Mouse (Mus musculus): ENCODE results near the gene Sohlh1. TPM values are rescaled to one million over a fixed set of nuclear protein-coding genes. Genes with fewer than 3 reads are reported as not detected.

The Sohlh1 gene
- polyA plus RNA-seq (2014; fragmentation: Nextera tagmentation; extraction: Ambion mirVana), result not detected in 2 replicates

- Histone ChIP-seq H3K27ac (ENCODE audit: low read depth, low read length) (no peak within 1 kb of the TSS), H3K4me2 (ENCODE audit: low read depth, low read length) (no peak within 1 kb of the TSS), H3K36me3 (ENCODE audit: control insufficient read depth, insufficient read depth, low read length) (no peaks in the 10 kb centered on the region), H3K9ac (replicated peaks; ENCODE audit: low read depth, low read length) (no peak within 1 kb of the TSS), H3K4me1 (ENCODE audit: control insufficient read depth, insufficient read depth, low read length) (no peaks in the 10 kb centered on the region), H3K9me3 (ENCODE audit: control insufficient read depth, low read length) (no peaks in the 10 kb centered on the region), H3K4me3 (ENCODE audit: low read depth, low read length) (no peak within 1 kb of the TSS), H3K27me3 (ENCODE audit: control insufficient read depth, insufficient read depth, low read length) (no peaks in the 10 kb centered on the region)
- 78% methylated on average over 12 of the region's 16 CpGs for WGBS
- no peak for ATAC-seq (ENCODE audit: low read depth)
These were observed at the start of gene Sohlh1 for GRCm38 (mm10) chr2:25847226-25847625. Gene Sohlh1 (minus strand): TSS chr2:25847248.

DNA sequence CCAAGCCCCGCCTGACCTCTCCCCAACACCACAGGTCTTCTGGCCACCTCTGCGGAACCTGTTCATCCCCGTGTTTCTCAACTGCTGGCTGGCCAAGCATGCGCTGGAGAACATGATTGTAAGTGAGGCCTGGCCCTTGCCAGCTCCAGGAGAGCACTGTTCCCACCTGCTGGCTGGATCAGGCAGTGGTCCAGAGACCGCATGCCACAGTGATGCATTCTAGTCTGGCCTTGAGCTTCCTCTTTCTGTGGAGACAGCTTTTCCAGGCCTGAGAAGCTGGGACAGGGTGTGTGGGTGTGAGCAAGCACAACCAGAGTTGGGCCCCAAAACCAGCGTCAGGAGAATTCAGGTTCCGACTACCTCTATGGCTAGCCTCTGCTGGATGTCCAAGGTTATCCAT, 45.4 kb upstream of the Sohlh1 start:
- H3K9me3 ChIP-seq (ENCODE audit: control insufficient read depth, low read length), result no peaks in the 10 kb centered on the region
- no peaks in the 10 kb centered on the region for H3K36me3 ChIP-seq (ENCODE audit: control insufficient read depth, insufficient read depth, low read length)
- no peak overlapping the region for H3K27ac ChIP-seq (ENCODE audit: low read depth, low read length)
- H3K4me1 ChIP-seq (ENCODE audit: control insufficient read depth, insufficient read depth, low read length), result no peaks in the 10 kb centered on the region
- H3K4me3 ChIP-seq (ENCODE audit: low read depth, low read length), result no peak overlapping the region
- H3K27me3 ChIP-seq (ENCODE audit: control insufficient read depth, insufficient read depth, low read length), result no peaks in the 10 kb centered on the region
- no peak overlapping the region for H3K9ac ChIP-seq (replicated peaks; ENCODE audit: low read depth, low read length)
- H3K4me2 ChIP-seq (ENCODE audit: low read depth, low read length), result no peak overlapping the region
- ATAC-seq (ENCODE audit: low read depth), result no peak
- WGBS, result 86% methylated on average over 7 of the region's 7 CpGs

- Histone ChIP-seq H3K9me3 (ENCODE audit: control insufficient read depth, low read length) (no peaks in the 10 kb centered on the region), H3K4me1 (ENCODE audit: control insufficient read depth, insufficient read depth, low read length) (no peaks in the 10 kb centered on the region), H3K36me3 (ENCODE audit: control insufficient read depth, insufficient read depth, low read length) (no peaks in the 10 kb centered on the region), H3K4me2 (ENCODE audit: low read depth, low read length) (no peak overlapping the region), H3K27me3 (ENCODE audit: control insufficient read depth, insufficient read depth, low read length) (no peaks in the 10 kb centered on the region), H3K27ac (ENCODE audit: low read depth, low read length) (no peak overlapping the region), H3K9ac (replicated peaks; ENCODE audit: low read depth, low read length) (no peak overlapping the region), H3K4me3 (ENCODE audit: low read depth, low read length) (no peak overlapping the region)
- 54% methylated on average over 5 of the region's 5 CpGs for WGBS
- no peak for ATAC-seq (ENCODE audit: low read depth)
These were observed 41.1 kb upstream of the Sohlh1 start for GRCm38 (mm10) chr2:25888144-25888543.

DNA sequence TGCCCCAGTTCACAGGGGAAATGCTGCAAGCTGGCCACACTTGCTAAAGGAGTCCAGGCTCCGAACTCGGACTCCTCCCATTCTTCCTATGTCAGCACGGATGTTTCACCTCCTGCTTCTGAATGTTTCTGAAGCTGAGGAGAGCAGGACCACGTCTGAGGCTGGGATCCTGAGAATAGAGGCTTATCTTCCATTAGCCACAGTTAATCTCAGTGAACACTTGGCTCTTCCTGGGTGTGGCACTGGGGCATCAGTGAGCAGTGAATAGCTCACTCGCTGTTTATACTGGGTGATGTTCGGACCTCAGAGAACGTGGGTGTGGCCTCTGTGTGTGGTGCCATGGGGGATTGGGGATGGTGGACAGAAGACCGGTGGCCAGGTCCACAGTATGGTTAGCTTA, 40.2 kb upstream of the Sohlh1 start:
- ATAC-seq (ENCODE audit: low read depth), result no peak
- 70% methylated on average over 8 of the region's 8 CpGs for WGBS
- no peak overlapping the region for H3K4me3 ChIP-seq (ENCODE audit: low read depth, low read length)

GRCm38 (mm10) chr2:25884756-25885155, 37.7 kb upstream of the Sohlh1 start:
- no peak for ATAC-seq (ENCODE audit: low read depth)
- no peaks in the 10 kb centered on the region for H3K9me3 ChIP-seq (ENCODE audit: control insufficient read depth, low read length)
- no peak overlapping the region for H3K27ac ChIP-seq (ENCODE audit: low read depth, low read length)
- no peaks in the 10 kb centered on the region for H3K27me3 ChIP-seq (ENCODE audit: control insufficient read depth, insufficient read depth, low read length)
- H3K4me1 ChIP-seq (ENCODE audit: control insufficient read depth, insufficient read depth, low read length), result no peaks in the 10 kb centered on the region
- WGBS, result 78% methylated on average over 3 of the region's 3 CpGs
- no peaks in the 10 kb centered on the region for H3K36me3 ChIP-seq (ENCODE audit: control insufficient read depth, insufficient read depth, low read length)
- H3K4me2 ChIP-seq (ENCODE audit: low read depth, low read length), result no peak overlapping the region
- H3K4me3 ChIP-seq (ENCODE audit: low read depth, low read length), result no peak overlapping the region
- no peak overlapping the region for H3K9ac ChIP-seq (replicated peaks; ENCODE audit: low read depth, low read length)

More for the DNA sequence above, 40.2 kb upstream of the Sohlh1 start:
- no peaks in the 10 kb centered on the region for H3K36me3 ChIP-seq (ENCODE audit: control insufficient read depth, insufficient read depth, low read length)
- no peaks in the 10 kb centered on the region for H3K9me3 ChIP-seq (ENCODE audit: control insufficient read depth, low read length)
- H3K4me2 ChIP-seq (ENCODE audit: low read depth, low read length), result no peak overlapping the region
- H3K9ac ChIP-seq (replicated peaks; ENCODE audit: low read depth, low read length), result no peak overlapping the region
- no peaks in the 10 kb centered on the region for H3K4me1 ChIP-seq (ENCODE audit: control insufficient read depth, insufficient read depth, low read length)
- H3K27ac ChIP-seq (ENCODE audit: low read depth, low read length), result no peak overlapping the region
- H3K27me3 ChIP-seq (ENCODE audit: control insufficient read depth, insufficient read depth, low read length), result no peaks in the 10 kb centered on the region

DNA sequence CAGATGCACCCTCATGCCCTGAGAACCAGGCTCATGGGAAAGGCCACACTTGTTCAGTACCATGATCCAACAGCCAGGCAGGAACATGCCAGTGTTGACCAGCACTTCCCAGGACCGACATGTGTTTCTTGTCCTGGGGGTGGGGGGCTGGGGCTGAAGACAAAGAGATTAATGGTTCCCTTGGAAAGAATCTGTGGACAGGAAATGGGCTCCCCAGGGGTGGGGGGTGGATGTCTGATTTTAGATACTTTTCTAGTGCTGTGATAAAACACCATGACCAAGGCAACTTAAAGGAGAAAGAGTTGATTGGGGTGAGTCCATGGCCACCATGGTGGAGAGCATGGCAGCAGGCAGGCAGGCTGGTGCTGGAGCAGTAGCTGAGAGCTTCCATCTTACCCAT, 35.2 kb upstream of the Sohlh1 start:
- H3K36me3 ChIP-seq (ENCODE audit: control insufficient read depth, insufficient read depth, low read length), result no peaks in the 10 kb centered on the region
- 50% methylated on average over 1 of the region's 1 CpGs for WGBS
- no peak overlapping the region for H3K9ac ChIP-seq (replicated peaks; ENCODE audit: low read depth, low read length)
- no peak overlapping the region for H3K27ac ChIP-seq (ENCODE audit: low read depth, low read length)
- H3K4me3 ChIP-seq (ENCODE audit: low read depth, low read length), result no peak overlapping the region
- no peaks in the 10 kb centered on the region for H3K9me3 ChIP-seq (ENCODE audit: control insufficient read depth, low read length)
- H3K27me3 ChIP-seq (ENCODE audit: control insufficient read depth, insufficient read depth, low read length), result 0 out of 2 replicates have a peak, but pooled peaks cover 2% of the 10 kb centered on the region
- ATAC-seq (ENCODE audit: low read depth), result no peak
- H3K4me2 ChIP-seq (ENCODE audit: low read depth, low read length), result no peak overlapping the region
- no peaks in the 10 kb centered on the region for H3K4me1 ChIP-seq (ENCODE audit: control insufficient read depth, insufficient read depth, low read length)

- H3K4me1 ChIP-seq (ENCODE audit: control insufficient read depth, insufficient read depth, low read length), result no peaks in the 10 kb centered on the region
- H3K4me2 ChIP-seq (ENCODE audit: low read depth, low read length), result 0 out of 2 replicates have a peak overlapping the region, but pooled peaks have one; percentile 65
- no peaks in the 10 kb centered on the region for H3K36me3 ChIP-seq (ENCODE audit: control insufficient read depth, insufficient read depth, low read length)
- no peaks in the 10 kb centered on the region for H3K9me3 ChIP-seq (ENCODE audit: control insufficient read depth, low read length)
- 85% methylated on average over 4 of the region's 4 CpGs for WGBS
- no peak overlapping the region for H3K27ac ChIP-seq (ENCODE audit: low read depth, low read length)
- no peak overlapping the region for H3K4me3 ChIP-seq (ENCODE audit: low read depth, low read length)
- no peak for ATAC-seq (ENCODE audit: low read depth)
- H3K27me3 ChIP-seq (ENCODE audit: control insufficient read depth, insufficient read depth, low read length), result 0 out of 2 replicates have a peak, but pooled peaks cover 2% of the 10 kb centered on the region
- H3K9ac ChIP-seq (replicated peaks; ENCODE audit: low read depth, low read length), result 0 out of 2 replicates have a peak overlapping the region, but pooled peaks have one; percentile 72
These were observed 32.0 kb upstream of the Sohlh1 start for GRCm38 (mm10) chr2:25879061-25879460.

- Histone ChIP-seq H3K9me3 (ENCODE audit: control insufficient read depth, low read length) (no peaks in the 10 kb centered on the region), H3K36me3 (ENCODE audit: control insufficient read depth, insufficient read depth, low read length) (no peaks in the 10 kb centered on the region), H3K27ac (ENCODE audit: low read depth, low read length) (no peak overlapping the region), H3K9ac (replicated peaks; ENCODE audit: low read depth, low read length) (peak overlapping the region; percentile 72; the same call in 1 of the 2 replicates), H3K4me3 (ENCODE audit: low read depth, low read length) (peak overlapping the region; percentile 46; the same call in 1 of the 2 replicates), H3K4me1 (ENCODE audit: control insufficient read depth, insufficient read depth, low read length) (no peaks in the 10 kb centered on the region), H3K27me3 (ENCODE audit: control insufficient read depth, insufficient read depth, low read length) (0 out of 2 replicates have a peak, but pooled peaks cover 2% of the 10 kb centered on the region), H3K4me2 (ENCODE audit: low read depth, low read length) (peak overlapping the region; percentile 65)
- ATAC-seq (ENCODE audit: low read depth), result no peak
- 82% methylated on average over 2 of the region's 2 CpGs for WGBS
These were observed 31.5 kb upstream of the Sohlh1 start for GRCm38 (mm10) chr2:25878516-25878915.

GRCm38 (mm10) chr2:25877736-25878268, 30.8 kb upstream of the Sohlh1 start:
- Histone ChIP-seq H3K27me3 (ENCODE audit: control insufficient read depth, insufficient read depth, low read length) (0 out of 2 replicates have a peak, but pooled peaks cover 2% of the 10 kb centered on the region), H3K36me3 (ENCODE audit: control insufficient read depth, insufficient read depth, low read length) (no peaks in the 10 kb centered on the region), H3K4me2 (ENCODE audit: low read depth, low read length) (peak overlapping the region; percentile 65), H3K4me3 (ENCODE audit: low read depth, low read length) (peak overlapping the region; percentile 46), H3K9me3 (ENCODE audit: control insufficient read depth, low read length) (no peaks in the 10 kb centered on the region), H3K4me1 (ENCODE audit: control insufficient read depth, insufficient read depth, low read length) (no peaks in the 10 kb centered on the region), H3K9ac (replicated peaks; ENCODE audit: low read depth, low read length) (peak overlapping the region; percentile 72), H3K27ac (ENCODE audit: low read depth, low read length) (no peak overlapping the region)
- WGBS, result 2% methylated on average over 39 of the region's 49 CpGs
- ATAC-seq (ENCODE audit: low read depth), result peak; percentile 80

Data from neural tube, embryonic 14.5 days (tissue).